Mouse (Mus musculus): ENCODE results near the gene Cdk7. TPM values are rescaled to one million over a fixed set of nuclear protein-coding genes. Genes with fewer than 3 reads are reported as not detected.

Gene Cdk7
- polyA plus RNA-seq (2015; fragmentation: Nextera tagmentation; extraction: Ambion mirVana) = 50.7 and 53.1 TPM in 2 replicates

GRCm38 (mm10) chr13:100730861-100731176 lies at the start of gene Cdk7:
Cdk7 (minus strand) TSS chr13:100730939.
- WGBS = 0% methylated on average over 19 of the region's 19 CpGs
- H3K4me2 ChIP-seq = peak within 1 kb of the TSS; percentile 95
- peak within 1 kb of the TSS; percentile 91 for H3K9ac ChIP-seq
- peaks cover 23% of the 10 kb centered on the region for H3K36me3 ChIP-seq
- peak within 1 kb of the TSS; percentile 74 for H3K4me3 ChIP-seq
- ATAC-seq (ENCODE audit: low FRiP score) = peak; percentile 99
- H3K27ac ChIP-seq = peak within 1 kb of the TSS; percentile 87
- no peaks in the 10 kb centered on the region for H3K27me3 ChIP-seq
- peaks cover 24% of the 10 kb centered on the region for H3K4me1 ChIP-seq (replicated peaks)
- no peaks in the 10 kb centered on the region for H3K9me3 ChIP-seq

- Histone ChIP-seq H3K27me3 (no peaks in the 10 kb centered on the region), H3K4me2 (no peak overlapping the region), H3K9ac (no peak overlapping the region), H3K27ac (no peak overlapping the region), H3K9me3 (no peaks in the 10 kb centered on the region), H3K36me3 (no peaks in the 10 kb centered on the region), H3K4me3 (no peak overlapping the region), H3K4me1 (replicated peaks) (peaks cover 17% of the 10 kb centered on the region)
- ATAC-seq (ENCODE audit: low FRiP score) = no peak
- 79% methylated on average over 3 of the region's 3 CpGs for WGBS
Observed at GRCm38 (mm10) chr13:100777491-100777890, 46.8 kb upstream of the Cdk7 start.

GRCm38 (mm10) chr13:100776710-100777109 lies 46.0 kb upstream of the Cdk7 start:
- no peak overlapping the region for H3K4me3 ChIP-seq
- WGBS = 72% methylated on average over 6 of the region's 6 CpGs
- H3K27ac ChIP-seq = no peak overlapping the region

GRCm38 (mm10) chr13:100776056-100776419 lies 45.3 kb upstream of the Cdk7 start:
- Histone ChIP-seq H3K9me3 (no peaks in the 10 kb centered on the region), H3K4me1 (replicated peaks) (peaks cover 17% of the 10 kb centered on the region), H3K9ac (peak overlapping the region; percentile 77), H3K4me3 (peak overlapping the region; percentile 77), H3K4me2 (peak overlapping the region; percentile 99), H3K27ac (0 out of 2 replicates have a peak overlapping the region, but pooled peaks have one; percentile 9), H3K27me3 (no peaks in the 10 kb centered on the region), H3K36me3 (peaks cover 3% of the 10 kb centered on the region; the same call in 1 of the 2 replicates)
- 17% methylated on average over 8 of the region's 8 CpGs for WGBS
- peak; percentile 66; the same call in 1 of the 2 replicates for ATAC-seq (ENCODE audit: low FRiP score)

More at GRCm38 (mm10) chr13:100776710-100777109, 46.0 kb upstream of the Cdk7 start:
- Histone ChIP-seq H3K4me2 (0 out of 2 replicates have a peak overlapping the region, but pooled peaks have one; percentile 99), H3K27me3 (no peaks in the 10 kb centered on the region), H3K9ac (peak overlapping the region; percentile 77; the same call in 1 of the 2 replicates), H3K36me3 (peaks cover 2% of the 10 kb centered on the region; the same call in 1 of the 2 replicates), H3K4me1 (replicated peaks) (peaks cover 17% of the 10 kb centered on the region), H3K9me3 (no peaks in the 10 kb centered on the region)
- ATAC-seq (ENCODE audit: low FRiP score) = no peak

GRCm38 (mm10) chr13:100775252-100776055 lies 44.7 kb upstream of the Cdk7 start, which contains the start of gene Cenph:
Cenph (minus strand) TSS chr13:100775899.
- peak; percentile 96 for ATAC-seq (ENCODE audit: low FRiP score)
- no peaks in the 10 kb centered on the region for H3K27me3 ChIP-seq
- peak within 1 kb of the TSS; percentile 77 for H3K4me3 ChIP-seq
- peak within 1 kb of the TSS; percentile 77 for H3K9ac ChIP-seq
- WGBS = under 1% methylated on average over 45 of the region's 46 CpGs
- H3K36me3 ChIP-seq = peaks cover 3% of the 10 kb centered on the region
- no peaks in the 10 kb centered on the region for H3K9me3 ChIP-seq
- 0 out of 2 replicates have a peak within 1 kb of the TSS, but pooled peaks have one; percentile 9 for H3K27ac ChIP-seq
- H3K4me2 ChIP-seq = peak within 1 kb of the TSS; percentile 99
- peaks cover 17% of the 10 kb centered on the region for H3K4me1 ChIP-seq (replicated peaks)

GRCm38 (mm10) chr13:100774704-100775103 lies 44.0 kb upstream of the Cdk7 start:
- Histone ChIP-seq H3K4me1 (replicated peaks) (peaks cover 17% of the 10 kb centered on the region), H3K4me3 (peak overlapping the region; percentile 77), H3K36me3 (peaks cover 9% of the 10 kb centered on the region), H3K27me3 (no peaks in the 10 kb centered on the region), H3K9me3 (no peaks in the 10 kb centered on the region), H3K27ac (no peak overlapping the region), H3K4me2 (peak overlapping the region; percentile 99), H3K9ac (peak overlapping the region; percentile 77)
- no peak for ATAC-seq (ENCODE audit: low FRiP score)

- no peaks in the 10 kb centered on the region for H3K27me3 ChIP-seq
- no peak for ATAC-seq (ENCODE audit: low FRiP score)
- H3K4me1 ChIP-seq (replicated peaks) = no peaks in the 10 kb centered on the region
- no peak overlapping the region for H3K4me3 ChIP-seq
- 92% methylated on average over 2 of the region's 2 CpGs for WGBS
- no peaks in the 10 kb centered on the region for H3K9me3 ChIP-seq
- H3K9ac ChIP-seq = no peak overlapping the region
- H3K4me2 ChIP-seq = no peak overlapping the region
- no peaks in the 10 kb centered on the region; the same call in 1 of the 2 replicates for H3K36me3 ChIP-seq
- H3K27ac ChIP-seq = no peak overlapping the region
Observed at GRCm38 (mm10) chr13:100755329-100755728, 24.6 kb upstream of the Cdk7 start.

- Histone ChIP-seq H3K27me3 (no peaks in the 10 kb centered on the region), H3K9ac (no peak overlapping the region), H3K27ac (no peak overlapping the region), H3K4me3 (no peak overlapping the region), H3K4me1 (replicated peaks) (no peaks in the 10 kb centered on the region), H3K36me3 (no peaks in the 10 kb centered on the region), H3K9me3 (no peaks in the 10 kb centered on the region), H3K4me2 (no peak overlapping the region)
- ATAC-seq (ENCODE audit: low FRiP score) = no peak
- WGBS = 62% methylated on average over 4 of the region's 4 CpGs
Observed at GRCm38 (mm10) chr13:100754186-100754585, 23.4 kb upstream of the Cdk7 start.

GRCm38 (mm10) chr13:100753011-100753410 lies 22.3 kb upstream of the Cdk7 start:
- no peak for ATAC-seq (ENCODE audit: low FRiP score)
- Histone ChIP-seq H3K27ac (no peak overlapping the region), H3K9ac (no peak overlapping the region), H3K27me3 (no peaks in the 10 kb centered on the region), H3K4me3 (no peak overlapping the region), H3K4me1 (replicated peaks) (no peaks in the 10 kb centered on the region), H3K4me2 (no peak overlapping the region), H3K9me3 (no peaks in the 10 kb centered on the region), H3K36me3 (no peaks in the 10 kb centered on the region)
- 89% methylated on average over 6 of the region's 6 CpGs for WGBS

- Histone ChIP-seq H3K4me1 (replicated peaks) (no peaks in the 10 kb centered on the region), H3K9me3 (no peaks in the 10 kb centered on the region), H3K27me3 (no peaks in the 10 kb centered on the region), H3K9ac (no peak overlapping the region), H3K36me3 (no peaks in the 10 kb centered on the region), H3K27ac (no peak overlapping the region), H3K4me3 (no peak overlapping the region), H3K4me2 (no peak overlapping the region)
- ATAC-seq (ENCODE audit: low FRiP score) = no peak
- 93% methylated on average over 8 of the region's 8 CpGs for WGBS
Observed at GRCm38 (mm10) chr13:100752529-100752928, 21.8 kb upstream of the Cdk7 start.

- Histone ChIP-seq H3K27me3 (no peaks in the 10 kb centered on the region), H3K4me1 (replicated peaks) (no peaks in the 10 kb centered on the region), H3K27ac (no peak overlapping the region), H3K4me3 (no peak overlapping the region), H3K9me3 (no peaks in the 10 kb centered on the region), H3K4me2 (no peak overlapping the region), H3K9ac (no peak overlapping the region), H3K36me3 (no peaks in the 10 kb centered on the region)
- 84% methylated on average over 3 of the region's 3 CpGs for WGBS
- no peak for ATAC-seq (ENCODE audit: low FRiP score)
Observed at GRCm38 (mm10) chr13:100751402-100751801, 20.7 kb upstream of the Cdk7 start.

GRCm38 (mm10) chr13:100750799-100751198 lies 20.1 kb upstream of the Cdk7 start:
- H3K27me3 ChIP-seq = no peaks in the 10 kb centered on the region
- no peaks in the 10 kb centered on the region for H3K4me1 ChIP-seq (replicated peaks)
- H3K4me3 ChIP-seq = no peak overlapping the region
- no peaks in the 10 kb centered on the region for H3K9me3 ChIP-seq
- H3K9ac ChIP-seq = no peak overlapping the region
- H3K4me2 ChIP-seq = no peak overlapping the region
- H3K36me3 ChIP-seq = no peaks in the 10 kb centered on the region
- 88% methylated on average over 5 of the region's 5 CpGs for WGBS
- no peak overlapping the region for H3K27ac ChIP-seq
- no peak for ATAC-seq (ENCODE audit: low FRiP score)

GRCm38 (mm10) chr13:100748638-100749037 lies 17.9 kb upstream of the Cdk7 start:
- Histone ChIP-seq H3K9me3 (no peaks in the 10 kb centered on the region), H3K4me1 (replicated peaks) (peaks cover 4% of the 10 kb centered on the region; the same call in 1 of the 2 replicates), H3K4me3 (no peak overlapping the region), H3K36me3 (no peaks in the 10 kb centered on the region), H3K27ac (no peak overlapping the region), H3K27me3 (no peaks in the 10 kb centered on the region), H3K4me2 (no peak overlapping the region), H3K9ac (no peak overlapping the region)
- WGBS = 41% methylated on average over 8 of the region's 8 CpGs
- ATAC-seq (ENCODE audit: low FRiP score) = no peak

Data from hindbrain, embryonic 13.5 days (tissue).